8 mouse cellular contexts compared by ENCODE assay signal in the genomic region with DNA sequence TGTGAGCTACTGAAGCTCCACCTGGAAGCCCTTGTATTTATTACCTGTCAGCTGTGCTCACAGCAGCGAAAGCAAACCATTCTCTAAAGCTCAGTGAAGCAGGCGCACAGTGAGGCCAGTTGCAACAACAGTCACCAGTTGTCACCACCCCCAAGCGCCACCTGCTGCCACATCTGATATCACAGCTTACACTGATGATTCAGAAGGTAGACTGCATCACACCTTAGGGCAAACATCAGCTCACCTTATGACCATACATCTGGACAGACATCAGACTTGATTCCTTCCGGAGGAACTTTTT.
DNase-seq lines count a peak whose midpoint lies in the region; ATAC-seq lines count a peak whose summit lies in the region.
"Had no signal": no experiment of that assay in that cellular context is flagged by ENCODE, and none has a peak within 500 bp of the region (broad histone marks: within the 10 kb centered on the region; RNA-seq: fewer than 3 reads in every experiment).

No protein-coding gene starts in this region.

- peak overlapping the region; percentile 45; the same call in 1 of the 2 replicates for H3K27ac ChIP-seq in stomach, embryonic 15.5 days
- H3K27ac ChIP-seq: heart, embryonic 13.5 days had no signal

- 0 out of 2 replicates have a peak, but pooled peaks cover 6% of the 10 kb centered on the region for H3K4me1 ChIP-seq in stomach, embryonic 15.5 days

- no peaks in the 10 kb centered on the region for H3K36me3 ChIP-seq in stomach, embryonic 15.5 days

- H3K4me2 ChIP-seq in stomach, embryonic 15.5 days: peak overlapping the region; percentile 10; the same call in 1 of the 2 replicates
- H3K4me2 ChIP-seq: heart, embryonic 13.5 days had no signal

- H3K4me3 ChIP-seq in stomach, embryonic 15.5 days (replicated peaks): no peak overlapping the region
- H3K4me3 ChIP-seq: heart, embryonic 13.5 days had no signal

- no peaks in the 10 kb centered on the region for H3K9me3 ChIP-seq in stomach, embryonic 15.5 days
- H3K9me3 ChIP-seq: heart, embryonic 13.5 days had no signal

- WGBS in stomach, embryonic 15.5 days: 42% methylated on average over 4 of the region's 4 CpGs

- ATAC-seq in megakaryocyte-erythroid progenitor cell, adult 5-6 weeks (replicated peaks; ENCODE audit: low FRiP score, low TSS enrichment, poor library complexity, severe bottlenecking): peak; percentile 86
- ATAC-seq in stomach, embryonic 15.5 days (ENCODE audit: insufficient read depth, low FRiP score, low read depth): peak; percentile 51; the same call in 1 of the 2 replicates

- peak; percentile 34 for DNase-seq in right cerebral cortex, adult 18-20 months
- DNase-seq in right cerebral cortex, postnatal 25 days: no peak
- DNase-seq in adrenal gland, adult 2 months: peak; percentile 83
- peak; percentile 33 to 37 for DNase-seq in gastrocnemius, adult 8-10 months (ENCODE audit: low spot score in 2 of 2)
- DNase-seq in kidney, postnatal 4 days: peak; percentile 86 to 89

- H3K27me3 ChIP-seq in stomach, embryonic 15.5 days (replicated peaks): no peaks in the 10 kb centered on the region
- H3K27me3 ChIP-seq: heart, embryonic 13.5 days had no signal

- H3K9ac ChIP-seq in stomach, embryonic 15.5 days: no peak overlapping the region
- H3K9ac ChIP-seq: heart, embryonic 13.5 days had no signal
